Mouse (Mus musculus): ENCODE results near the gene Samd5. TPM values are rescaled to one million over a fixed set of nuclear protein-coding genes. Genes with fewer than 3 reads are reported as not detected.

Gene Samd5
- polyA plus RNA-seq, 1 experiment from 2014 or later: 8.4 TPM

Other genes starting within 250 kb of the Samd5 start
- gene Stxbp5, start 225.9 kb upstream of the Samd5 start, polyA plus RNA-seq (2014; fragmentation: Nextera tagmentation; extraction: Ambion mirVana): 5.6 and 6.3 TPM in 2 replicates

Measured in midbrain, embryonic 11.5 days (tissue).